Mouse (Mus musculus): Measurements from ENCODE around the gene Pak1. TPM values are rescaled to one million over a fixed set of nuclear protein-coding genes. Genes with fewer than 3 reads are reported as not detected.

Pak1 gene
- polyA plus RNA-seq, 1 experiment: 56.4 TPM

GRCm38 (mm10) chr7:97944485-97944884, 156.1 kb downstream of the Pak1 start:
- TF ChIP-seq CTCF (IDR thresholded peaks at IDR 0.05; ENCODE audit: extremely low read depth, insufficient read length, insufficient replicate concordance, low read depth, low read length): no peak
- no peak for TF ChIP-seq POLR2A (IDR thresholded peaks at IDR 0.05; ENCODE audit: low read depth, low read length)
- no peak overlapping the region for H3K27ac ChIP-seq (ENCODE audit: insufficient read depth, low read depth, low read length)
- H3K36me3 ChIP-seq (ENCODE audit: control insufficient read depth, insufficient read depth, low read length): no peaks in the 10 kb centered on the region
- H3K4me1 ChIP-seq (ENCODE audit: control insufficient read depth, insufficient read depth, insufficient read length, low read length): no peaks in the 10 kb centered on the region
- 76% methylated on average over 1 of the region's 1 CpGs for WGBS
- no peaks in the 10 kb centered on the region for H3K27me3 ChIP-seq (ENCODE audit: control insufficient read depth, insufficient read depth, low read length)
- H3K4me3 ChIP-seq (ENCODE audit: low read depth, low read length): no peak overlapping the region

Other genes starting within 250 kb of the Pak1 start
- gene Aamdc, start 209.0 kb upstream of the Pak1 start, polyA plus RNA-seq (2012; rRNA removed): 27.8 and 39.7 TPM in 2 replicates
- 0.25 and 0.93 TPM in 2 replicates for gene Rsf1, start 208.7 kb upstream of the Pak1 start, polyA plus RNA-seq (2012; rRNA removed)
- gene Clns1a, start 91.9 kb upstream of the Pak1 start, polyA plus RNA-seq (2012; rRNA removed): 8.6 and 9.9 TPM in 2 replicates
- gene Aqp11, start 50.3 kb upstream of the Pak1 start, polyA plus RNA-seq (2012; rRNA removed): 34.4 and 88.3 TPM in 2 replicates
- not detected in 2 replicates for gene Gdpd4, start 131.4 kb downstream of the Pak1 start, polyA plus RNA-seq (2012; rRNA removed)